Mouse (Mus musculus) cerebellum, adult 11-12 months (tissue): ENCODE measurements around the gene Acvr1.

ENCODE experiments used
- DNase-seq: peaks from one replicate; pipeline ENCODE4 v3.0.0; 2022

Gene Acvr1

DNA sequence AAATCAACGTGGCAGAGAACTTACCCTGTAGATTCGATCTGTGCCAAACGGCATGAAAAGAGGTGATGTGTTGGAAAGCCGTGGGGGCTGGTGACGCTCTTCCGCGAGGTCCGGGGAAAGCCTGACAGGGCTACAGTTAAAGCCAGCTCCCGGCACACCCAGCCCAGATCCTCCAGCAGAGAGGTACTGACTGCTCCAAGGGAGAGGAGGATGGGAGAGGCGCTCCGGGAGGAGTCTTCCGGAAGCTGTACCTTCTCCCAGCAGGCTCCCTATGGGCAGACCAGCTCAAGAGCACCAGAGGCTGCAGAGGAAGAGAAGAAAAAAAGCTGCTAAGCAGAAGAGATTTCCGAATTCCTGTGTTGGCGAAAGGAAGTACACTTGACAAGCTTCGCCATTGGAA, 51.0 kb downstream of the Acvr1 start:
- no peak for DNase-seq

DNA sequence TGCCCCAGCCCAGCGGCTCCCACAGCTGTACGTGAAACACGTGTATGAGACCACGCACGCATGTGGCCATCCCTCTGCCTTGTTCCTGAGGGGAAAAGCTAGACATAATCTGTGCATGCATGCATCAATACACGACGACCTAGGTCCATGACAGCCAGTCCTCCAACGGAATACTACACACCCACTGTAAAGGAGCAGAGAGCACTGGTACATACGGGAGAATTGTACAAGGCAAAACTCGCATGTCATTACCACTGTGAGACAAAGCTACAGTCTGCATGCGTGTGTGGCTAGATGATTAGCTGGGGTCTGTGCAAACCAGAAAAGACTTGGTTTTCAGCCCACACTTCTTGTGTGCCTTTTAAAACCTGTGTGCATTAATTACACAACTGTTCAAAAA, 52.5 kb downstream of the Acvr1 start:
- no peak for DNase-seq

DNA sequence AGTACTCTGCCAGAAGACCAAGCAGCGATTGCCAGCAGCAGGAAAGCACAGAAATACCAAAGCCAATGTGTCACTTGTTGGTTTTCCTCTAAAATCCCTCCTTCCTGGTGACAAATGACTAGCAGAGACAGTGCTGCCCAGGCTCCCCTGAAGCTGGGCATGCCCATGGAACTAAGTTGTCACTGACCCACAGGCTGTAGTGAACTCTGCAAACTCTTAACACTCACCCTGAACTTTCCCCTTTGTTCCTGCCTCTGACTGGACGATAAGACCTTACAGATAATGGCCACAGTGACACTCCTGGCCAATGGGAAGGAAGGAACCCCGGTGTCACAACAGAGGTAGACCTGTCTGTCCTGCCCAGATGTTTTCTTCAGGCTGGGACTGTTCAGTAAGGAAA, 53.7 kb downstream of the Acvr1 start:
- DNase-seq = no peak

DNA sequence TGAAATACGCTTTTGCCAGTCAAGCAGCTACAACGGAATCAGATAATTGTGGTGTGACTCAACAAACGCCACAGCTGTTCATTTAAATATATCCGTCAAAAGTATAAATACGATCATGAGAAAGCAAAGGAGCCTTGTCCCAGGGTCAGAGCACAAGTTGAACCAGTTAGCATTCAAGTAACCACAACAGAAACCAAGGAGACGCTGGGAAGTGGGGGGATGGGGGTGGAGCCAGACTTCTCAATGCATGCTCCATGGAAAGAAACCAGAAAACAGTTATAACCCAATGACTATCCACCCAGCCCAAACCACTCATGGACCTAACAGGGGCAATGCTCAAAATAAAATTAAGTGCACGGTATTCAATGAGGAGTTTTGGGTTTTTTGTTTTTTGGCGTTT, 56.8 kb downstream of the Acvr1 start:
- no peak for DNase-seq

DNA sequence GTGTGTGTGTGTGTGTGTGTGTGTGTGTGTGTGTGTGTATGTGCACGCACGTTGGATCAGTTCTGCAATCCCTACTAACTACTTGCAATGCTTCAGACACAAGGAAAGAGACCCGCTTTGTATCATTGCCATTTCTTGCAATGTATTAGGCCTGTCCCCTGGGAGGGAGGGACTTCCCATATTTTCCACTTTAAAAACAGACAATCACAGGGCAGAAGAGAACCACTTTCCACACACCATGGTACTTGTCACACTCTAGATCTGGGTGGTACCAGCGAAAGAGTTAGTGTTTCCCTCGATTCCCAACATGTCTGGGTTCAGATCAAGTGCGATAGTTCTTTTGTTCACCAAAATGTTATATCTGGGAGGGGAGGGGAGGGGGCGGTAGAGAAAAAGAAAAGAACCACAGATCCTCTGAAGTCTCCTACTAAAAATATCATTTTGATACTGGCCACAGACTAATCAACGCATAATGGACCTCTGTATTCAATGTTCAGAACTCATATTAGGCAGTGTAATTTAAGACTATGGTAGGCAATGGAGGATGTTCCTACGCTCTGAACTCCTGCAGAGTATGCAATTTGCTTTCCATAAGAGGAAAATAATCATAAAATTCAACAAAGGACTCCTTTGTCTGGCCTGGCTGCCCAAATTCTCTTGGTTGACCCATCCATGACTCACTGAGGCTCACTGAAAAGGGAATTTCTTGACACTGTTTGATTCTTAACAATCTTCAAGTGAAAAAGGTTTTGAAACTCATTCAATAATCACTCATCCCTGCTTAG, 61.5 kb downstream of the Acvr1 start:
- DNase-seq = no peak

DNA sequence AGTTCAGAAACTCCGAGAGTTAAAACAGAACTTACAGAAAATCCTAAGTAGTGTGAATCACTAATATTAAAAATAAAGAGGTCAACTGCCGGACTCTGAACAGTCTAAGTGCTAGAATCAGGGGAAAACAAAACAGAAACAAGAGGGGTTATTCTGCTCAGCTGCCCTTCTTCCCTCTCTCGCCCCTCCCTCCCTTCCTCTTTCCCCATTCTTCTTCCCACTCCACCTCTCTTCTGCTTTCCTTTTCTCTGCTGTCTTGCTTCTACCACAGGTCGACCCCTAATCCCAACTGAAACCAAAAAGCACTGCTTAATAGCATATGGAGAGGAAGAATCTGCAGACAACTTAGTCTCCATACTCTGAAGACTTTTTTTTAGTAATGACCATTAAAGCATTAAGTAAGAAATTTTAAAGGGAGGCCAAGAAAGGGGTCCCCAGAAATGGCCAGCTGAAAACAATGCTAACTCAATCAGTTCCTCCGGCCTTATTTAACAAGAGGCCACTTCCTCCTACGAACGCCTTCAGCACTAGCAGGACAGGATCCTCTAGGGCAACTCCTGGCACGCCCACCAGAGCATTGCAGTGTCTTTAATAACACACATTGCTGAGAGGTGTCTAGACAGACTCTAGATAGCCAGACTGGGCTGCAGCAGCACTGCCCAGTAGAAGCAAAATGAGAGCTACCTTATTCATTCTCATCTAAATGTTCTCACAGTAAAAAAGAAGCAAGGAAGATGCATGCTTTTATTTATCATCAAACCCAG, 70.1 kb downstream of the Acvr1 start:
- no peak for DNase-seq

DNA sequence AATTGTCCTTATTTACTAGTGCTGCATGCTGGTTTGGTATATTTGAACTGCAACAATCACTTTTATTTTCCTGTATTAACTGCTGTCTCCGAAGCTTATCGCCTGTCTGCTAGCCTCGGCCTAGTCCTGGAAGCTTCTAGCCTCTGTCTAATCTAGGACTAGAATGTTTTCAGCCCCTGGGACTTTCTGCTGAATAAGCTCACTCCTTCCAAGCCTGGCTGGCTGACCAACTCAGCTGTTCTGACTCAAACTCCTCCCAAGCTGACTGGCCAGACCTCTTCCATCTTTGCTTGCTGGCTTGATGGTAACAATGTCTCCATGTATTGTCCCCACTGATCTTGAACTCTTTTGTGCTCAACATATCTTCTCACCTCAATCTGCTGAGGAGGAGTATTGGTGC, 71.7 kb downstream of the Acvr1 start:
- no peak for DNase-seq

DNA sequence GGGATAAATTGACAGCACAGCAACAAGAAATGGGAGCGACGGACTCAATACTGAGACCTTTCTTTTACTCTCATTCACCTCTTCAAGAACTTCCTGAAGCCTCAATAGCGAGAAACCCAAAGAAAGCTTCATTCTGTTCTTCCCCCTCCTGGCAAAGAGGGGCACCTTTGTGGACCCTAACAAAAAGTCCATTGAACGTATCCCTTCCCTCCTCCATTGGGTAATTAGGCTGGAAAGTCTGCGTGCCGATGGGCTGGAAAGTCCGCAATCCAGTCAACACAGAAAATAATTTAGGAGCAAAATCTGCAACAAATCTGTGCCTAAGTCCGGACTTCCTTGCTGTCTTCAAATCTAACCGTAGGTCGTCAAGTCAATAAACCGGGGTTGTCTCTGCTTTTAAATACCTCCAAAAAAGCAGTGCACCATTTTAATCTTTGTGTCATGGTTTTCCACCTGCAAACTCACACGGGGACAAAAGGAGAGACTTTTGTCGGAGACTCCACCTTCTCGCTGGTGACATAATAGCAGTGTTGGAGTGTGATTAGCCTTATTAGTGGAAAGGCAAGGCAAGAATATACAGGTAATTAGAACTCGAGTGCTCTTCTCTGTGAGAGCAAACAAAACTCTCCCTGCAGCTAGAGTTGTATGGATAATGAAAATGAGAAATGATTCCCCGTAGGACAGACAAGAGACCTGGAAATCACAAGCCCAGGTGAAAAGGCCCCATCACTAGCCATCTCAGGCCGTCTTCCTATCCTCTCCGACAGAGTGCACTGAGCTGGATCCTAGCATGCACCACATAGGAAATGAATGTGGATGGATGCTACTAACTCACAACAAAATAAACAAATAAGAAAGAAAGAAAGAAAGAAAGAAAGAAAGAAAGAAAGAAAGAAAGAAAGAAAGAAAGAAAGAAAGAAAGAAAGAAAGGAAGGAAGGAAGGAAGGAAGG, 73.0 kb downstream of the Acvr1 start:
- DNase-seq = no peak

DNA sequence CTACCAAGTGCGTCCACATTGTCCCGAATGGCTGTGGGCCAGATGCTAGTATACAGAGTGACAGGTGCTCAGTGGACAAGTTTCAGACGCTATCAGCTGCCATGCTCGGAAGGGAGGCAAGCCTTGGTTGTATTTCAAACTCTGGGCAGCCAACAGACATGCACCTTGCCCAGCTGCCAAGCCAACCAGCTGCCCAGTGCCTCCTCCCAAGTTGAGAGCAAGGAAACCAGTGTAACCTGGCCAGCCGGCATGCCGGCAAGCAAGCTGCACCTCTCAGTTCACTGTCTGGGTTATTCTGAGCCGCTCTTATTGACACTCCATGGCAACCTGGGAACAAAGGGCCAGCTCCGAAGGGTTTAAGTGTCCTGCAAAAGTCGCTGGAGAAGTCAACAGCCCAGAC, 77.7 kb downstream of the Acvr1 start:
- peak; percentile 43 for DNase-seq

DNA sequence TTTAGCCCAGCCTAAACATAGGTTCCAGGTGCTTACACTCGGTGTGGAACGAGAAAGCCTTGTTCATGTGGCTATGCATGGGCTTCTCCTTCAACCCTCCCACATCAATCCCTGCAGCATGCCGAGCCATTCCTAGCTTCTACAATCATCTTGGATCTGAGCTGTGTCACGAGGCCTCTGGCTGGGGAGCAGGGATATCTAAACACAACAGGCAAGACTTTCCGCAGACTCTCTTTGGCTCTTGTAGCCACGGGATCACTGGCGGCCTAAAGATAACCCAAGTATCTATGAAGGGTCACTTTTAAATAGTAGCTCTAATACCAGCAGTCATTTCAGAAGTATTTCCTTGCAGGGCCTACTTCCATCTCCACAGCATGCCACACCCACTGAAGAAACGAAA, 78.6 kb downstream of the Acvr1 start:
- DNase-seq = no peak

DNA sequence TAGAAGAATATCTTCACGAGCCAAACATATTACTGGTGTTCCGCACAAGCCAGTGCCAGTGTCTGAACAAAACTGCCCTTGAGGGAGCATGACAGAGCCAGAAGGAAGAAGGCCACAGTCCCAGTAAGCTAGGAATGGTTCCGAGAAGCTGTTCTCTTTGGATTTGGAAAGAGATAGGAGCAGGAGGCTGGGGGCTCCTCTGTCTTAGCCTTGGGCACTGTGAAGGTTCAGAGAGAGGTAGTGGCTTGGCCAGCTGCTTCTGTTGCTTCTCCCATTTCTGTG, 79.7 kb downstream of the Acvr1 start:
- no peak for DNase-seq

DNA sequence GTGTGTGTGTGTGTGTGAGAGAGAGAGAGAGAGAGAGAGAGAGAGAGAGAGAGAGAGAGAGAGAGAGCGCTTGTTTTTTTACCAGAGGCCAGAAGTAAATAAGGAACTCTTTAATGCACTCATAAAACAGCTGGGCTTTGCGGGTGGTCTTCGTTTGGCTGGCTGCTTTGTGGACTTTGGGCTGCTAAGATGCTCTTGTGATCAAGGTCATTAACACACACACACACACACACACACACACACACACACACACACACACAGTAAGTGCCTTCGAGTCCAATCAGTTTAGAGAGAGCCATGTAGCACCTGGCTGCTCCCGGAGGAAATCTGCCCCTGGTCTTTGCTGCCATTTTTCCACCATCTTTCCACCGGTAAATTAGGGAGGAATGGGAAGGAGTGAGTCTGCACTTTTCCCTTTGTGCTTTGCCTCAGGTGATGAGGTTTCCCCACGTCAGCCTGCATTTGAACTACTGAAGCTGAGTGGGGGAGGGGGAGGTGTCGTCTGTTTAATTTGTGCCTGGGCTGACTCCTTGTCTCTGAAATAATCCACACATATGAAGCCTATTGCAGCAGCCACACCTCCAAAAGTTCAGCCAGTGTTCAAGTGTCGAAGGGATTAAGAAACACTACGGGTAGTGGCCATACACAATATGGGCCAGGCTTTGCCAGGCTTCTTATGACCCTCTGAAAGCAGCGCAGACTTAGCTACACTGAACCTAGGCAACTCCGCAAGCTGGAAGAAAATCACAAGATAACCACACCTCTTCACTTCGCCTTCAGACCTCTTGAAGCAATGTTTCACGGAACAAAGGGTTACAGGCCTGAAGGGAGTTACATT, 80.3 kb downstream of the Acvr1 start:
- no peak for DNase-seq

DNA sequence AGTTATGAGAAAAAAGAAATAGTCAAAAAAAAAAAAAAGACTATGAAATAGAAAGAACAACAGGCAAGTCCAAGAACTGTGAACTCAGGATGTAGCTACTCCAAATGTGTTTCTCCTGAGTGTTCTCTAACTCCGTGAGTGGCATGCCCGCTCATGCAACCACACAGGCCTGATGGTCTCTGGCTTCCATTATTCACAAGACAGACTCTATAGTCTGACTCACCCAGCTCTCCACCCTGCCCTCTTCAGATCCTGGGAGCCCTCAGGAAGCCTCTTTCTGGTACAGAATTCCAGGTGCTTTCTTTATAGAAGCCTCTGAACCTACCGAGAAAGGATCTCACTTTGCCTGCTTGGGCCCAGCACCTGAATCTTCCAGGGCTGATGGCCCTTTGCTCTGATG, 81.3 kb downstream of the Acvr1 start:
- no peak for DNase-seq

DNA sequence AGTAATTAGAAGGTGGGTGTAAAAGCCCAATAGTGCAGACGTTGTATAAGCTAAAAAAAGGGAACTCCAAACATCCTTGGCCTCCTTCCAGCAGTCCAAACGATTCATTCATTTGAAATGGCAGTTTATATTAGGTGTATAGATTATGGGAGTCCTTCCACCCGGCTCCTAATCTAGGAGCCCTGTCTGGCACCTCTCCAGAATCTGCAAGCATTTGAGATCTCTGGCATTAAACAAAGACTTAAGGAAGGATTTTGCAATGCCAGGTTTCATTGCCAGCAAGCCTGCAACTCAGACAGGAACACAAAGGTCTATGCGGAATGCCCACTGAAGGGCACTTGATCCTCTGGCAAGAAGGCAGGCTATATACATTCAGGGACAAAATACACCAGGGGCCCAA, 81.8 kb downstream of the Acvr1 start:
- DNase-seq = no peak

DNA sequence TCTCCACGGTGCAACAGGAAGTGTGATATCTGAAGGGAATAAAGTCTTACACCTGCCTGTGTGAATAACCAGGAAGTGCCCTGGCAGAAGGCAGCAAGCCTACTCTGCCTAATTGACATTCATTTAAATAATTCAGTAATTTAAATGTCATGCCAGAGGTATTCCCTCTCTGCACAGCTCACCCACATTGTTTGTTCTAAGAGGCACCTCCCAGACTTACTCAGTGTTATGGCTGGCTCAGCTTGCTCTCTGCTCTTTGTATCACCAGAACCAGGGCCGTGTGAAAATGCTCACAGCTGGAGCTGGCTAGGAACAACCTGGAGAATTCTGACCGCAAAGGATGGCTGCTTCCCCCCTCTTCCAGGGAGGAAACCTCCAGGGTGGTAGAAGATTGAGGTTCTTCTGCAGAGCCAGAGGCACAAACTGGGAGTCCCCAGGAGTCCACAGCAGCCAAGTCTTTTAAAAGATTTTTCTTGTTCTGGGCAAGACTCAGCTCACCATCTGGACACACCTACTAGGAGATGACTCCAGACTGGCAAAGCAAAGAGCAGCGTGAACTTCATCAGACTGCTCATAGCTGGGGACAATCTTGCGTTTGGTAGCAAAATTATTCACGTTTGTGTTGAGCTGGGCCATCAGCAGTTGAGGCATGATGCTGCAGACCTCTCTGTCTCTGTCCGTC, 82.5 kb downstream of the Acvr1 start:
- no peak for DNase-seq

DNA sequence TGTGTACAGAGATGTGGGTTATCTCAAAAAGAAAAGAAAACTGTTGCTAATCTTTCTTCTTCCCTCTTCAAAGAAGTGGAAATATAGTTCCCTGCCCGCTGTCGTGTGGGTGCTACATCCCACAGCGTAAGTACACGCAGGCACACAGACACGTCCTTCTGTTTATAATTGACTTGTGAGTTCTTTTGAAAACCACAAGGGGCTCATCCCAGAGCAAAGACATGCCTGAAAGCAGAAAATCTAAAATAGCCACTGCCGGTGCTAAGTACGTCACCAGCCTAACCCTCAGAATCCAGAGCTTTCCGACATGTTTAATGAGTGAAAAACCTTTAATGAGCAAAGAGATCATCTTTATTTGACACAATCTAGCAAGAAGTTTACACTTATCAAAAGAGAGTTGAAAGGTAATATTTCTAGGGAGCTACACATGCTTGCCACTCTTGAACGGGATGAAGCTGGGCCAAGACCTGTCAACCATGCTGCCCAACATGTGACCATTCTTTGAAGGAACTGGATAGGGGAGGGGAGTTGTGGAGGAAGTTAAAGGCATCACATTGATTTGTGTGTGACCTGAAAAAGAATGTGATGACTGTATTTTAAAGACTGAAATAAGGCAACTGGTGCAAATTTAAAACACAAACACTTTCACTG, 85.4 kb downstream of the Acvr1 start:
- DNase-seq = no peak

DNA sequence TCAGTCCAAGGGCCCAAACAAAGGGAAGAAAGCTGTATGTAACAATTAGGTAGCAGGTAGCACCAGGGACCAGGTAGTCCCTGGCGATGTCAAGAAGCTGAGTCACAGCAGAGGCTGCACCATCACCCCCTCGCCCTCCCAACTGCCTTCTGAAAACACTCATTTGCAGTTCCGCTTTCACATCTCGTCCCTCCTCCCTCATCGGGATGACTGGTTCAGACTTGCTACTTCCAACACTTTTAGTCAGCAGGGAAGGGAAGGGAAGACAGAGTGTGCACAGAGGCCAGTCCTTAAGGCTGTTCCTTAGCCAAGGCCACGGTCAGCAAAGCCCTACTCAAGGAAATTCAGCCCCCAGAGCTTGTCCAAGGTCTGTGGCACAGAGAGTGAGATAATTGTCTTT, 86.2 kb downstream of the Acvr1 start:
- DNase-seq = no peak

DNA sequence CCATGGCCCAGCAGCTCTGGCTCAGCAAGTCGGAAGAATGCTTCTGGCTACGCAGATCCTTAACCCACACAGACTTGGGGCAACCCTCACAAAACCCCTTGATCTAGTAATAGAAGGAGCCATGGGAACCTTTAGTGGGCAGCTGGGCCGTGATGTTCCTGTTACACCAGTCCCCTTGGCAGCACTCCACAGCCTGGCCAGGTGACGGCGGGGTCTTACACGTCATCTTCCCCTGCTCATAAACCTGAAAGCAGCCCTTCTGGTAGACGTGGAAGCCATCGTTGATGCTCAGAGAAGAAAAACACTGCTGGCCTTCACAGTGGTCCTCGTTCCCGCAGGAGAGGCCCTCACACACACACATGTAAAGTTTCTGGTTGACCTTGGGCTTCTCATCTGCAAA, 87.4 kb downstream of the Acvr1 start:
- no peak for DNase-seq

DNA sequence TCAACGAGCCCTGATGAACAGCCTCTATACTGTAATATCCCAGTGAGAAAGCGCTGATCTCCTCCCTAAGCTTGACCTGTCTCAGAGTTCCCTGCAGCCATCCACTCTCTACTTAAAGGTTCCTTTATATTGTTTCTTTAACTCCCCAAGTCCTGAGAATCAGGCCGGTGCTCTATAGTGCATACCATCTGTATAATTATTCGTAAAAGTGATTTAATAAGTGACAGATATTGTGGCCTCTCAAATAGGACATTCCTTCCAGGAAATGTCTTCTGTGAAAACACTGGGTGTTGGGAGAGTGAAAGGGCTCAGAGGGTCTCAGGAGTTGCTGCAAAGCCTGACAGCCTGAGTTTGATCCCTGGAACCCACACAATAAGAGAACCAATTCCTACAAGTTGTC, 88.8 kb downstream of the Acvr1 start:
- no peak for DNase-seq

DNA sequence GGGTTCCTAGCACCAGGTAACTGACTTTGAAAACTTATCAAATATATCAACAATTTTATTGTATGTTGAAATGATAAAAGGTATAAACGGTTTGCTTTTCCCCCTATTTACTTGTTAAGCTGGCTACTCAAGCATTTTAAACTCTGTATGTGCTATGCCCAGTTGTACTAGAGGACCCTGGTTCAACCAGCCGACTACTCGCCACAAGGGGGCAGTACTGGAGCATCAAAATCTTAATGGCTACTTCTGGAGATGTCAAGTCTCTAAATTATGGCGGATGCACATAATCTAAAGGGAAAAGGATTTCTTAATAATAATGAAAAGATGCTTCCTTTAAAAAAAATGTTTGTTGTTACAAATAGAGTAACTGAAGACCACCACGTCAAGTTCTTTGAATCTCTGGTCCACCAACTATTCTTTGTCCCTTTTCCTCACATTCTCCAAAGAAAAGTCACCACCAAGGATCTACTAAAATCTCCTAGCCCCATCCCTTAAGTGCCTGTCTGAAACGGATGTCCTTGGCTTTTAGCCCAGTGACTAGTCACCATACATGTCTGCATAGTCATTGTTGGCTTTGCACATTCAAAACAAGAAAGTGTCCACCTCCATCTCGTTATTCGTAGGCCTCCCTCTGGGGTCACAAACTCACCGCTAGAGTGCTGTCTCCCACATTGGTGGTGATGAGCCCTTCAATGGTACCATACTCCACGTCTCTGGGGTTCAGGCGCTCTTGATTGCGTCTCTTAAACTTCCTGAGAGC, 89.8 kb downstream of the Acvr1 start:
- DNase-seq = peak; percentile 77

DNA sequence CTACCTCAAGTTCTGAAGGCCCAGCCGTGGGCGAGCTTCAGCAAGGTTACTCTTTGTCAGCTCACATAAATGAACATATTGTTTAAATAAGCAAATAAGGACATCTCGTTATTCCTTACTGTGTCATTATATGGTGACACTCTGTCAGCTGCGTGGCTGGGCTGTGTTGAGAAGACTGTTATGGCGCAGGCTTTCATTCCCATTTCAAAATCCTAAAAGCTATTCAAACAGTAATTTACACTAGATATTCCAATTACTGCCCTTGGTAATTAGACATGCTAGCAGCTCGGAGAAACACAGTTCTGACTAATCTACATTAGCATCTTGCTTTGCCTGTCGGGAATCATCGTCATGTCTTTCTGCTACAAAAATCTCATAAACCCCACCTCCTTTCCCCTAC, 91.4 kb downstream of the Acvr1 start:
- no peak for DNase-seq
